Mouse (Mus musculus) layer of hippocampus, postnatal 25 days (tissue): ENCODE data around the gene Slain2. TPM values are rescaled to one million over a fixed set of nuclear protein-coding genes. Genes with fewer than 3 reads are reported as not detected.
A peak's percentile ranks its signal among the peaks of the same experiment; 100 is the strongest.
"Not testable (repeated sequence)": the region's sequence is repeated elsewhere in the genome, so short reads cannot be mapped to it uniquely, and the experiment has no call there.

Experiments used
- DNase-seq, 2 experiments: peaks; one replicate each; pipeline ENCODE4 v3.0.0; 2022; ENCODE audit warnings: mixed read lengths in 2 of 2, low spot score in 1 of 2; ENCODE audit errors: extremely low spot score in 1 of 2
- total RNA-seq, 2 experiments: library from RNA; stranded (reverse); gene quantifications; 2 replicates each; pipeline ENCODE4 v1.2.3; 2021

Gene Slain2
- total RNA-seq, 2 experiments from 2014 or later, result 20.3 to 22.2 TPM

GRCm38 (mm10) chr5:72897998-72898397 lies 16.1 kb upstream of the Slain2 start:
- DNase-seq, result no peak

- no peak for DNase-seq
Observed at GRCm38 (mm10) chr5:72899255-72899654, 14.8 kb upstream of the Slain2 start.

- no peak for DNase-seq
Observed at GRCm38 (mm10) chr5:72901866-72902265, 12.2 kb upstream of the Slain2 start.

GRCm38 (mm10) chr5:72902312-72902711 lies 11.8 kb upstream of the Slain2 start:
- DNase-seq, result no peak

- no peak for DNase-seq
Observed at GRCm38 (mm10) chr5:72902876-72903516, 11.1 kb upstream of the Slain2 start.

- DNase-seq, result no peak
Observed at GRCm38 (mm10) chr5:72904903-72905790, 9.0 kb upstream of the Slain2 start.

GRCm38 (mm10) chr5:72907402-72907801 lies 6.7 kb upstream of the Slain2 start:
- DNase-seq, result no peak

GRCm38 (mm10) chr5:72908324-72908936 lies 5.7 kb upstream of the Slain2 start:
- no peak for DNase-seq

- DNase-seq, result no peak
Observed at GRCm38 (mm10) chr5:72909363-72909762, 4.7 kb upstream of the Slain2 start.

- DNase-seq, result no peak
Observed at GRCm38 (mm10) chr5:72910373-72910772, 3.7 kb upstream of the Slain2 start.

- DNase-seq, result no peak
Observed at GRCm38 (mm10) chr5:72911284-72911683, 2.8 kb upstream of the Slain2 start.

- peak; percentile 9 to 14 for DNase-seq
Observed at GRCm38 (mm10) chr5:72914633-72915561, 793 bp downstream of the Slain2 start.

- no peak for DNase-seq
Observed at GRCm38 (mm10) chr5:72916048-72916447, 1.9 kb downstream of the Slain2 start.

- DNase-seq, result no peak
Observed at GRCm38 (mm10) chr5:72916851-72917250, 2.7 kb downstream of the Slain2 start.

GRCm38 (mm10) chr5:72920416-72920815 lies 6.3 kb downstream of the Slain2 start:
- DNase-seq, result no peak

GRCm38 (mm10) chr5:72921171-72921570 lies 7.1 kb downstream of the Slain2 start:
- DNase-seq, result no peak

- no peak for DNase-seq
Observed at GRCm38 (mm10) chr5:72922796-72923195, 8.7 kb downstream of the Slain2 start.

- no peak for DNase-seq
Observed at GRCm38 (mm10) chr5:72927074-72927473, 13.0 kb downstream of the Slain2 start.

- DNase-seq, result no peak
Observed at GRCm38 (mm10) chr5:72933026-72933675, 19.0 kb downstream of the Slain2 start.

- not testable (repeated sequence) for DNase-seq
Observed at GRCm38 (mm10) chr5:72938421-72938820, 24.3 kb downstream of the Slain2 start.
